ENCODE assay signal across 24 mouse cellular contexts in the genomic region with DNA sequence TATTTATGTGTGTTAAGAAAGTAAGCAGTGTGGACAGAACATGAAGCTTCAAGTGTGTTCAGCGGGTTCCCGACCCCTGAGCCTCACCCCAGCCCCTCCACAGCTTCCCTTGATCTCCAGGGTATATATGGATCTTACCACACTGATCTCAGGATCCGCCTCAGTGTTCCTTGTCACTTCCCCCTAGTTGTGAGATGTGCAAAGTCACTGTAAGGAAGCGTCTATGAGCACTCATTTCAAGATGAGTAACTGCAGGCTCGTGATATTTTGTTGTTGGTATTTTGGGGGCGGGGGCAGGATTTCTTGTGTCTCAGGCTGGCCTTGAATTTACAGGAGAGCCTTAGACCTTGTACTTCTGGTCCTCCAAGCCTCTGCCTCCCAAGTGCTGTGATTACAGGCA. TPM values are rescaled to one million over a fixed set of nuclear protein-coding genes. Genes with fewer than 3 reads are reported as not detected.
DNase-seq lines count a peak whose midpoint lies in the region; ATAC-seq and TF ChIP-seq lines count a peak whose summit lies in the region.
"Had no signal": no experiment of that assay in that cellular context is flagged by ENCODE, and none has a peak within 500 bp of the region (broad histone marks: within the 10 kb centered on the region; RNA-seq: fewer than 3 reads in every experiment).

No protein-coding gene starts in this region.

- TF ChIP-seq CTCF in lung, postnatal 0 days (IDR thresholded peaks at IDR 0.05) = no peak
- no peak for TF ChIP-seq CTCF in MEL (IDR thresholded peaks at IDR 0.05 in 2 of 3, conservative IDR thresholded peaks at IDR 0.05 in 1 of 3; ENCODE audit: control insufficient read depth in 1 of 3, insufficient read depth in 1 of 3, low read depth in 2 of 3, low read length in 3 of 3, poor library complexity in 1 of 3, severe bottlenecking in 1 of 3)

- no peaks in the 10 kb centered on the region for H3K4me1 ChIP-seq in lung, postnatal 0 days (ENCODE audit: insufficient read depth, low read depth, low read length)
- H3K4me1 ChIP-seq in MEL (ENCODE audit: control insufficient read depth in 1 of 2, insufficient read depth in 2 of 2, low read length in 2 of 2) = peaks cover 0 to 1% of the 10 kb centered on the region in 2 experiments; a peak in 1 of 4 replicates
- no peaks in the 10 kb centered on the region for H3K4me1 ChIP-seq in limb, embryonic 10.5 days
- H3K4me1 ChIP-seq: embryonic facial prominence, embryonic 15.5 days; heart, embryonic 13.5 days; hindbrain, embryonic 12.5 days had no signal

- ATAC-seq in lung, postnatal 0 days = 0 out of 2 replicates have a peak, but pooled peaks have one; percentile 12
- ATAC-seq in common myeloid progenitor, adult 5-6 weeks (replicated peaks; ENCODE audit: low read depth, poor library complexity, severe bottlenecking) = peak; percentile 72
- peak; percentile 79 for ATAC-seq in megakaryocyte, adult 5-6 weeks (ENCODE audit: poor library complexity, severe bottlenecking)
- ATAC-seq: forebrain, embryonic 14.5 days; hindbrain, postnatal 0 days had no signal

- H3K27ac ChIP-seq in lung, postnatal 0 days (ENCODE audit: low read length) = no peak overlapping the region
- H3K27ac ChIP-seq in MEL (ENCODE audit: control insufficient read depth, low read depth, low read length) = no peak overlapping the region
- no peak overlapping the region for H3K27ac ChIP-seq in limb, embryonic 10.5 days
- H3K27ac ChIP-seq: embryonic facial prominence, embryonic 15.5 days; forebrain, embryonic 10.5 days; gastrocnemius, adult 2 months; heart, embryonic 13.5 days; hindbrain, embryonic 12.5 days; hindbrain, postnatal 0 days had no signal

- no peak overlapping the region for H3K9ac ChIP-seq in lung, postnatal 0 days (replicated peaks; ENCODE audit: low read depth)
- no peak overlapping the region for H3K9ac ChIP-seq in MEL (ENCODE audit: control insufficient read depth, low read depth, low read length, poor library complexity, severe bottlenecking)
- H3K9ac ChIP-seq: embryonic facial prominence, embryonic 15.5 days; heart, embryonic 13.5 days; hindbrain, embryonic 12.5 days had no signal

- TF ChIP-seq POLR2A in MEL (IDR thresholded peaks at IDR 0.05; ENCODE audit: control insufficient read depth in 1 of 2, insufficient read depth in 1 of 2, low read depth in 1 of 2, low read length in 2 of 2, poor library complexity in 1 of 2) = no peak

- DNase-seq in lung, postnatal 0 days (ENCODE audit: low spot score) = no peak
- DNase-seq in lung, postnatal 10 days = no peak
- DNase-seq in MEL (ENCODE audit: low read depth, low spot score) = peak; percentile 33
- no peak for DNase-seq in ovary, postnatal 36 days (ENCODE audit: low spot score)
- DNase-seq in limb, embryonic 10.5 days (ENCODE audit: low spot score) = no peak
- no peak for DNase-seq in spleen, postnatal 36 days (ENCODE audit: low spot score in 2 of 2)
- DNase-seq: adrenal gland, adult 8-10 months; adrenal gland, postnatal 36 days; cerebellum, adult 8-10 months; cerebellum, postnatal 25 days; embryo, embryonic 11 days; gastrocnemius, adult 2 months; gastrocnemius, postnatal 25 days; heart, adult 11 months; heart, postnatal 36 days had no signal

- no peaks in the 10 kb centered on the region for H3K27me3 ChIP-seq in lung, postnatal 0 days (replicated peaks; ENCODE audit: insufficient read depth, low read length)
- no peaks in the 10 kb centered on the region for H3K27me3 ChIP-seq in MEL (ENCODE audit: control insufficient read depth in 1 of 2, insufficient read depth in 2 of 2, low read length in 2 of 2)
- H3K27me3 ChIP-seq in limb, embryonic 10.5 days (ENCODE audit: low read depth, poor library complexity, severe bottlenecking) = no peaks in the 10 kb centered on the region
- H3K27me3 ChIP-seq: embryonic facial prominence, embryonic 15.5 days; heart, embryonic 13.5 days; hindbrain, embryonic 12.5 days had no signal

- no peak for TF ChIP-seq RAD21 in MEL (IDR thresholded peaks at IDR 0.05; ENCODE audit: low read depth, low read length)

- no peak overlapping the region for H3K4me2 ChIP-seq in lung, postnatal 0 days (replicated peaks; ENCODE audit: low read depth, low read length)
- H3K4me2 ChIP-seq: embryonic facial prominence, embryonic 15.5 days; heart, embryonic 13.5 days; hindbrain, embryonic 12.5 days had no signal

- WGBS in lung, postnatal 0 days = 53% methylated on average over 6 of the region's 6 CpGs
- WGBS in limb, embryonic 10.5 days = 91% methylated on average over 6 of the region's 6 CpGs

- H3K79me2 ChIP-seq in MEL (ENCODE audit: control insufficient read depth, insufficient read depth, low read length, poor library complexity) = no peaks in the 10 kb centered on the region

- H3K9me3 ChIP-seq in lung, postnatal 0 days (ENCODE audit: low read length) = no peaks in the 10 kb centered on the region
- H3K9me3 ChIP-seq in MEL (replicated peaks; ENCODE audit: insufficient read depth, low read length) = no peaks in the 10 kb centered on the region
- no peaks in the 10 kb centered on the region for H3K9me3 ChIP-seq in limb, embryonic 10.5 days (replicated peaks)
- H3K9me3 ChIP-seq: embryonic facial prominence, embryonic 15.5 days; forebrain, embryonic 10.5 days; heart, embryonic 13.5 days; hindbrain, embryonic 12.5 days had no signal

- no peak for TF ChIP-seq EP300 in lung, postnatal 0 days (IDR thresholded peaks at IDR 0.05)
- no peak for TF ChIP-seq EP300 in MEL (IDR thresholded peaks at IDR 0.05; ENCODE audit: low read depth in 1 of 2, low read length in 2 of 2)

- no peak overlapping the region for H3K4me3 ChIP-seq in lung, postnatal 0 days (ENCODE audit: low read depth, low read length)
- no peak overlapping the region for H3K4me3 ChIP-seq in MEL (ENCODE audit: control insufficient read depth in 1 of 2, insufficient read depth in 1 of 2, low read depth in 2 of 2, low read length in 2 of 2)
- H3K4me3 ChIP-seq in limb, embryonic 10.5 days = no peak overlapping the region
- H3K4me3 ChIP-seq: embryonic facial prominence, embryonic 15.5 days; erythroblast, embryonic 14.5 days; forebrain, embryonic 10.5 days; gastrocnemius, adult 2 months; heart, embryonic 13.5 days; hindbrain, embryonic 12.5 days had no signal

- H3K36me3 ChIP-seq in lung, postnatal 0 days (ENCODE audit: insufficient read depth, low read length) = peaks cover 15% of the 10 kb centered on the region; the same call in 1 of the 2 replicates
- H3K36me3 ChIP-seq in MEL (ENCODE audit: control insufficient read depth in 1 of 2, insufficient read depth in 2 of 2, low read length in 2 of 2) = no peaks in the 10 kb centered on the region
- H3K36me3 ChIP-seq in limb, embryonic 10.5 days = no peaks in the 10 kb centered on the region
- H3K36me3 ChIP-seq: forebrain, embryonic 10.5 days had no signal

TF ChIP-seq in MEL, 35 proteins besides CTCF, POLR2A, EP300 and RAD21:
- TF ChIP-seq ELF1 (IDR thresholded peaks at IDR 0.05; ENCODE audit: low read depth, low read length) (no peak), MAX (IDR thresholded peaks at IDR 0.05; ENCODE audit: low read length) (no peak), NRF1 (IDR thresholded peaks at IDR 0.05; ENCODE audit: insufficient read depth, low read depth, low read length, poor library complexity, severe bottlenecking) (no peak), HCFC1 (IDR thresholded peaks at IDR 0.05; ENCODE audit: low read depth, low read length) (no peak), POLR2AphosphoS2 (IDR thresholded peaks at IDR 0.05; ENCODE audit: low read length) (no peak)

RNA-seq across cellular contexts. Expression of gene Dop1b, which starts 38.8 kb away (rescaled TPM):
- polyA plus RNA-seq in lung, postnatal 0 days (2015; fragmentation: Nextera tagmentation; extraction: Ambion mirVana) = 14.8 and 19.8 TPM in 2 replicates
- 5.8 TPM in 2 replicates for total RNA-seq in MEL (2012; rRNA removed)
- polyA plus RNA-seq in MEL (2012; ENCODE audit: insufficient read depth in 1 of 2, insufficient read length in 2 of 2, low read depth in 1 of 2, low replicate concordance in 2 of 2, missing spikeins in 1 of 2) = 10 to 100 TPM in 1 of 2 experiments, not detected in 1; 11.3 TPM
- total RNA-seq in common myeloid progenitor, adult 5-6 weeks (2017) = 11.1 and 14.2 TPM in 2 replicates
- total RNA-seq in megakaryocyte, adult 5-6 weeks (2015) = 20.3 and 38.8 TPM in 2 replicates
- 10.5 and 15.2 TPM in 2 replicates for total RNA-seq in megakaryocyte, adult 5-6 weeks (2017)
- 3.4 and 5.3 TPM in 2 replicates for polyA plus RNA-seq in limb, embryonic 10.5 days (2016; fragmentation: Nextera tagmentation; extraction: Ambion mirVana)

Comparison
In these comparisons a context has a peak if more than half of its experiments do, and no peak if none do; other contexts are left out.
1. ATAC-seq: peak in every context shown above with its lines; median percentile 79 in megakaryocyte, adult 5-6 weeks; 72 in common myeloid progenitor, adult 5-6 weeks; 12 in lung, postnatal 0 days.